Mouse (Mus musculus) erythroblast, embryonic 14.5 days (primary cell): Measurements from ENCODE around the gene Mtmr4.

ENCODE experiments used
- GATA1 ChIP-seq: IDR thresholded peaks from 2 replicates; pipeline ENCODE4 v1.6.1; 2012; ENCODE audit warnings: low read length, inconsistent platforms, mixed read lengths
- TAL1 ChIP-seq: IDR thresholded peaks from 3 replicates; pipeline ENCODE4 v1.6.1; 2012; ENCODE audit warnings: low read length, inconsistent platforms, mixed read lengths

DNA sequence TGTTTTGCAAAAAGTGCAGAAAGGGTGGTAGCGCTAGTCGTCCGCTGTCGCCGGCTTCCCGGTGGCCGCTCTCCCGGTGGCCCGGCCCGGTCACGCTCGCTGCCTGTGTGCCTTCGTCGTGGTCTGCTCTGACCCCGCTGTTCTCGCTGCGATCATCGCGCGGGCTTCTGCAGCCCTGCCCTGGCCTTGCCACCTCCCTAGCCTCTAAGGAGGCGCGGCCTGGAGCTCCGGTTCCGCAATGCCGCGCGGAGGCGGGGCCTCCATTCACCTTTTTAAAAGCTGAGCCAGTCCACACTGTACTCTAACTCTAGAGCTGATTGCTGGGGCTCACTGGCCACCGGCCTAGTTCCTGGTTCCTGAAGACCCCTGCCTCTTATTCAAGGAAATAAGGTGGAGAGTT, 47.2 kb downstream of the Mtmr4 start:
- TF ChIP-seq GATA1 = no peak
- TF ChIP-seq TAL1 = no peak
